Mouse (Mus musculus): Measurements from ENCODE around the gene Xkr8. TPM values are rescaled to one million over a fixed set of nuclear protein-coding genes. Genes with fewer than 3 reads are reported as not detected.
"Not testable (repeated sequence)": the region's sequence is repeated elsewhere in the genome, so short reads cannot be mapped to it uniquely, and the experiment has no call there.

Gene Xkr8
- 1 to 10 TPM; 2.1 to 4.0 TPM for total RNA-seq (2021)

GRCm38 (mm10) chr4:132732148-132732684 lies at the start of gene Xkr8:
Xkr8 (minus strand) TSS chr4:132732546.
- intact Hi-C loops (cut with DNase I), result no loop called here
- peak; percentile 90 to 93 for DNase-seq

- DNase-seq, result peak in 1 of 2 experiments; percentile 20
- intact Hi-C loops (cut with DNase I), result no loop called here
Measured at GRCm38 (mm10) chr4:132780288-132780687, 47.9 kb upstream of the Xkr8 start.

- intact Hi-C loops (cut with DNase I), result no loop called here
- DNase-seq, result no peak
Measured at GRCm38 (mm10) chr4:132778562-132779201, 46.3 kb upstream of the Xkr8 start.

DNA sequence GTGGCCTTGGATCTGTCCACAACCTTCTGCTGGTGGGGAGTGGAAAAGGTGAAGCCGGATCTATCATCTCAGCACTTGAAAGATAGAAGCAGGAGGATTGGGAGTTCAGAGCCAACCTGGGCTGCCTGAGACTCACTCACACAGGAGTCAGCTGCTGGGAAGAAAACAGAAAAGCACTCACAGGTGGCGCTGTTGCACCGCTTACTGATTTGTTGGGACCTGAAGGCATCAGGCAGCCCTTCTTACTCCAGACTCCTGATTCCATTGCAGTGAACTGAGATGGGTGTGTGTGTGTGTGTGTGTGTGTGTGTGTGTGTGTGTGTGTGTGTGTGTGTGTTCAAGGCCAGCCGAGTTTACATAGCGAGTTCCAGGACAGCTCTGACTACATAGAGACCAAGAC lies 44.4 kb upstream of the Xkr8 start:
- intact Hi-C loops (cut with DNase I), result loop anchor here (1.0 to 2.0 kb wide), 2 partner anchors 48 to 154 kb away; no protein-coding TSS in a partner anchor

GRCm38 (mm10) chr4:132774905-132775304 lies 42.6 kb upstream of the Xkr8 start:
- DNase-seq, result no peak
- intact Hi-C loops (cut with DNase I), result no loop called here

More for the DNA sequence above, 44.4 kb upstream of the Xkr8 start:
- peak; percentile 80 to 86 for DNase-seq

DNA sequence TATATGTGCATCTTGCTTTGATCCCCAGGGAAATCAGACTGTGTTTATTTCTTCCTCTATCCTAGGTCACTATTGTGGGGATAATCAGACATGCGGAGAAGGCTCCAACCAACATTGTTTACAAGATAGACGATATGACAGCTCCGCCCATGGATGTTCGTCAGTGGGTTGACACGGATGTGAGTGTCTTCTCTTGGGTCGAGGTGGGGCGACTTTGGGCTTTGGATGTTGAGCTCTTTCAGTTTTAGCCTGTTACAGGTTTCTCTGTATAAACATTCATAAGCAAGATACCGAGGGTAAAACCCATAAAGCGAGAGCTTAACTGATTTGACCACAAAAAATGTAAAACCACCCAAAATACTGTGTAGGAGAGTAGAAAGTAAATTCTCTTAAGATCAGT lies 39.4 kb upstream of the Xkr8 start:
- DNase-seq, result no peak
- intact Hi-C loops (cut with DNase I), result no loop called here

- peak; percentile 99 for DNase-seq
- intact Hi-C loops (cut with DNase I), result loop anchor here (5.0 kb wide), 1 partner anchor 154 kb away; the partner anchor contains the start of gene Fam76a
Measured at GRCm38 (mm10) chr4:132767914-132768876, 35.8 kb upstream of the Xkr8 start, which contains the start of gene Rpa2. Rpa2 (plus strand) TSS chr4:132768332.

DNA sequence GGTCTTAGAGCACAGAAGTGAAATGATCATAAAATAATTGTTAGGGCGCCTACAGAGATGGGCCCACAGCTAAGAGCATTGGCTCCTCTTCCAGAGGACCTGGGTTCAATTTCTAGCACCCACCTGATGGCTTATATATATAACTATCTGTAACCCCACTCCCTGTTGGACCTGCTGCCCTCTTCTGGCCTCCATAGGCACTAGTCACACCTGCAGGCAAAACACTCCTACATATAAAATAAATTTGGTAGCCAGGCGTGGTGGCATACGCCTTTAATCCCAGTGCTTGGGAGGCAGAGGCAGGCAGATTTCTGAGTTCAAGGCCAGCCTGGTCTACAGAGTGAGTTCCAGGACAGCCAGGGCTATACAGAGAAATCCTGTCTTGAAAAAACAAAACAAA lies 30.8 kb upstream of the Xkr8 start:
- DNase-seq; intact Hi-C loops (cut with DNase I): not testable (repeated sequence)

DNA sequence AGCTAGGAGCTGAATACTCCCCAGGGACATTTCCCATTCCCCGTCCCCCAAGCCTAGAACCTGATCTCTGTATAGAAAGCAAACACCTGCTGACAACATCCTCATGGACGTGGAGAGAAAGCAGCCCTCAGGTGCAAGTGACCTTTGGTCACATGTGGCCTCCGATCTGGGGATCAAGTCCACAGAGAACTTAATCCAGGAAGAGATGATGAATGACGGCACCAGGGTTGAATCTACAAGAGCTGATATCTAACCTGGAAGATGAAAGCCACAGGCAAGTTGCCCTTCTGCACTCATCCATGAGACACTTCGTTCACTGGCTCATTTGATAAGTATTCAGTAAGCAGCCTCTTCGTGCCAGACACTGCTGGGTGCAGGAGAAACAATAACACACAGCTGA lies 30.3 kb upstream of the Xkr8 start:
- no peak for DNase-seq
- intact Hi-C loops (cut with DNase I), result no loop called here

- intact Hi-C loops (cut with DNase I), result no loop called here
- DNase-seq, result no peak
Measured at GRCm38 (mm10) chr4:132760296-132760695, 27.9 kb upstream of the Xkr8 start.

GRCm38 (mm10) chr4:132757633-132758351 lies 25.4 kb upstream of the Xkr8 start:
- DNase-seq, result no peak
- intact Hi-C loops (cut with DNase I), result no loop called here

- DNase-seq, result peak; percentile 83 to 85
- intact Hi-C loops (cut with DNase I), result no loop called here
Measured at GRCm38 (mm10) chr4:132756974-132757373, 24.6 kb upstream of the Xkr8 start, which contains the start of gene Smpdl3b. Smpdl3b (minus strand) TSS chr4:132757252.

- intact Hi-C loops (cut with DNase I), result no loop called here
- no peak for DNase-seq
Measured at GRCm38 (mm10) chr4:132752992-132753391, 20.6 kb upstream of the Xkr8 start.

GRCm38 (mm10) chr4:132749258-132749982 lies 17.1 kb upstream of the Xkr8 start:
- DNase-seq, result no peak
- intact Hi-C loops (cut with DNase I), result no loop called here

DNA sequence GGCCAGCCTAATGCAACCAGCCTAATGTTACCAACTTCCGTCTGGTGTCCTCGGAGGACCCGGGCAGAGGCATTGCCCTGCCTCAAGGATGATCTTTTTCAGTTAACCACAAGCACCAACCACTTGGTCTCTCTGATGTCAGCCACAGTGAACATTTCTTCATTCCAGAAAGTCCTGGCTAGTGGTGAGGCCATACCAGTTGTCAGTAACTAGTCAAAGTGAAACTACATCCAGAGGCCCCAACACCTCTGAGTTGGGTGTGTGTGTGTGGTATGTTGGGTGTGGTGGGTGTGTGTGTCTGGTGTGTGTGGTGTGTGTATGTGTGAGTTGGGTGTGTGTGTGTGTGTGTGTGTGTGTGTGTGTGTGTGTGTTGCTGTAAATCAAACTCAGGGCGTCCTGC lies 16.4 kb upstream of the Xkr8 start:
- intact Hi-C loops (cut with DNase I), result no loop called here

GRCm38 (mm10) chr4:132747664-132748259 lies 15.4 kb upstream of the Xkr8 start:
- intact Hi-C loops (cut with DNase I), result no loop called here
- DNase-seq, result peak; percentile 53 to 59

More for the DNA sequence above, 16.4 kb upstream of the Xkr8 start:
- no peak for DNase-seq

- DNase-seq, result no peak
- intact Hi-C loops (cut with DNase I), result no loop called here
Measured at GRCm38 (mm10) chr4:132746911-132747517, 14.7 kb upstream of the Xkr8 start.

DNA sequence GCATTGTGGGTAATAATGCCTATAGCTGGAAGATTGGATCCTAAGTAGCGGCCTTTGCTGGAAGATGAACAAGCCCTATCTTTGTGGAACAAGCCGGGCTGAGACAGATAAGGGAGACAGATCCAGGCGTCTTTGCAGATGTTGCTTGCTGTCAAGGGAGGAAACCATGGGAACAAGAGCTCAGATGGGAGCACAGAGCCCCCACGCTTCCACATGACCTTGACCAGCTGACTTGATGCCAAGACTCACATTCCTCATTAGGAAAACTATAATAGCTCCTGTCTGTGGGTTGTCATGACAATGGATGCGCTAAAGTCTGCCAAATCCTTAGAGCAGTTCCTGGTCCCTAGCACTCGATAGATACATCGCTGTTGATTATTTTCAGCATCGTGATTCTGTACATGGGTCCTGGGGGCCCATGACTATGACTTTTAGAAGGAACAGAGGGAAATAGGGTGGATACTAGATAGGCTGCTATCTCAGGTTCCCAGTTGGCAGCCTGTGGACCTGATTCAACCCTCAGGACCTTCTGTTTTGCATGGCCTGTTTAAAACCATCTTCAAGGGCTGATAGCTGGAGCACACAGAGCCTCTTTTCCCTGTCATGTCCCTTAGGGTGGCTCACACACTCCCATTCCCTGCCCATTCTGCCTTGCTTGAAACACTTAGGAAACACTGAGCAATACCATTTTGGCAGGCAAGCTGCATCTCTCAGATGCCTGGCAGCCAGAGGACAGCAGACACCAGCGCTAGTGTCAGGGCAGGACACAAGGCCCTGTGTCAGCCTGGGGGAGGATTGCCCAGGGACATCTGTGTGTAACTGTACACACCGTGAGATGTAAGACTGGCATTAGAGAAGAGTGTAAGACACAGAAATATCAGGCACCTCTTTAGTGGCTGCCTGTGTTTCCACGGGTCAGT lies 11.9 kb upstream of the Xkr8 start:
- intact Hi-C loops (cut with DNase I), result no loop called here
- peak; percentile 56 to 57 for DNase-seq
